Mouse (Mus musculus): ENCODE results near the gene Kcnk13. TPM values are rescaled to one million over a fixed set of nuclear protein-coding genes. Genes with fewer than 3 reads are reported as not detected.

Gene Kcnk13
- total and polyA plus RNA-seq, 3 experiments, result 0.13 TPM; not detected in 2

GRCm38 (mm10) chr12:99932245-99932644, 32.1 kb upstream of the Kcnk13 start:
- TF ChIP-seq ZNF384 (IDR thresholded peaks at IDR 0.05; ENCODE audit: low read depth, low read length), result no peak
- no peak for TF ChIP-seq MAX (IDR thresholded peaks at IDR 0.05; ENCODE audit: low read length)
- TF ChIP-seq GABPA (IDR thresholded peaks at IDR 0.05; ENCODE audit: insufficient replicate concordance, low read depth, low read length), result no peak
- no peak for TF ChIP-seq BHLHE40 (IDR thresholded peaks at IDR 0.05; ENCODE audit: low read depth, low read length)
- TF ChIP-seq RAD21 (IDR thresholded peaks at IDR 0.05; ENCODE audit: low read depth, low read length), result no peak
- no peak for TF ChIP-seq IRF4 (IDR thresholded peaks at IDR 0.05; ENCODE audit: low read depth, low read length)
- TF ChIP-seq NRF1 (IDR thresholded peaks at IDR 0.05; ENCODE audit: low read depth, low read length), result no peak
- TF ChIP-seq PAX5 (IDR thresholded peaks at IDR 0.05; ENCODE audit: low read length), result no peak
- TF ChIP-seq CHD2 (IDR thresholded peaks at IDR 0.05; ENCODE audit: low read length), result no peak
- no peak for TF ChIP-seq POLR2A (IDR thresholded peaks at IDR 0.05; ENCODE audit: low read depth, low read length)
- no peak for TF ChIP-seq MEF2A (IDR thresholded peaks at IDR 0.05; ENCODE audit: borderline replicate concordance, low read depth, low read length)
- no peak for TF ChIP-seq ETS1 (conservative IDR thresholded peaks at IDR 0.05; ENCODE audit: low read depth, low read length)
- TF ChIP-seq MXI1 (IDR thresholded peaks at IDR 0.05; ENCODE audit: low read depth, low read length), result no peak
- no peak for TF ChIP-seq TCF12 (IDR thresholded peaks at IDR 0.05; ENCODE audit: low read depth, low read length)
- no peak for TF ChIP-seq ZKSCAN1 (IDR thresholded peaks at IDR 0.05; ENCODE audit: borderline replicate concordance, low read depth, low read length)
- Histone ChIP-seq H3K9ac (ENCODE audit: insufficient read depth, low read depth) (no peak overlapping the region), H3K4me2 (ENCODE audit: insufficient read depth, low read depth, poor library complexity, severe bottlenecking) (no peak overlapping the region), H3K4me3 (replicated peaks in 1 of 3; ENCODE audit: low read depth in 2 of 3, low read length in 2 of 3, poor library complexity in 1 of 3) (no peak overlapping the region), H3K27me3 (replicated peaks) (no peaks in the 10 kb centered on the region), H3K4me1 (ENCODE audit: control insufficient read depth in 1 of 2, insufficient read depth in 2 of 2) (no peaks in the 10 kb centered on the region), H3K27ac (ENCODE audit: insufficient read depth, low read depth) (no peak overlapping the region), H3K79me2 (replicated peaks; ENCODE audit: control insufficient read depth, extremely low read depth, insufficient read depth, poor library complexity, severe bottlenecking) (no peaks in the 10 kb centered on the region), H3K36me3 (replicated peaks in 1 of 2; ENCODE audit: control insufficient read depth in 1 of 2, insufficient read depth in 1 of 2, low read length in 1 of 2) (peaks cover 21 to 80% of the 10 kb centered on the region in 2 experiments), H3K9me3 (replicated peaks; ENCODE audit: low read length) (no peaks in the 10 kb centered on the region)
- dilution Hi-C loops (cut with MboI; ENCODE audit: extremely low pct_ligation_motif_present, extremely low pct_unique_long_range_greater_than_20kb, low sequenced_read_pairs), result no loop called here
- DNase-seq (ENCODE audit: extremely low read depth), result no peak
- in situ Hi-C loops (cut with MboI; ENCODE audit: low pct_ligation_motif_present, low pct_unique_long_range_greater_than_20kb, low sequenced_read_pairs), result no loop called here

- no peak overlapping the region for H3K27ac ChIP-seq (ENCODE audit: insufficient read depth, low read depth)
- H3K4me1 ChIP-seq (ENCODE audit: control insufficient read depth in 1 of 2, insufficient read depth in 2 of 2), result no peaks in the 10 kb centered on the region
- in situ Hi-C loops (cut with MboI; ENCODE audit: low pct_ligation_motif_present, low pct_unique_long_range_greater_than_20kb, low sequenced_read_pairs), result no loop called here
- dilution Hi-C loops (cut with MboI; ENCODE audit: extremely low pct_ligation_motif_present, extremely low pct_unique_long_range_greater_than_20kb, low sequenced_read_pairs), result no loop called here
- H3K4me3 ChIP-seq (replicated peaks in 1 of 3; ENCODE audit: low read depth in 2 of 3, low read length in 2 of 3, poor library complexity in 1 of 3), result no peak overlapping the region
- no peaks in the 10 kb centered on the region for H3K79me2 ChIP-seq (replicated peaks; ENCODE audit: control insufficient read depth, extremely low read depth, insufficient read depth, poor library complexity, severe bottlenecking)
- DNase-seq (ENCODE audit: extremely low read depth), result no peak
- H3K9ac ChIP-seq (ENCODE audit: insufficient read depth, low read depth), result no peak overlapping the region
- H3K36me3 ChIP-seq (replicated peaks in 1 of 2; ENCODE audit: control insufficient read depth in 1 of 2, insufficient read depth in 1 of 2, low read length in 1 of 2), result peaks cover 21 to 82% of the 10 kb centered on the region in 2 experiments
- H3K27me3 ChIP-seq (replicated peaks), result no peaks in the 10 kb centered on the region
- no peak overlapping the region for H3K4me2 ChIP-seq (ENCODE audit: insufficient read depth, low read depth, poor library complexity, severe bottlenecking)
- no peaks in the 10 kb centered on the region for H3K9me3 ChIP-seq (replicated peaks; ENCODE audit: low read length)
- no peak for TF ChIP-seq PAX5 (IDR thresholded peaks at IDR 0.05; ENCODE audit: low read length)
Measured at GRCm38 (mm10) chr12:99933630-99934029, 30.7 kb upstream of the Kcnk13 start.

GRCm38 (mm10) chr12:99935403-99935802, 28.9 kb upstream of the Kcnk13 start:
- no peaks in the 10 kb centered on the region for H3K4me1 ChIP-seq (ENCODE audit: control insufficient read depth in 1 of 2, insufficient read depth in 2 of 2)
- no peaks in the 10 kb centered on the region for H3K27me3 ChIP-seq (replicated peaks)
- H3K4me3 ChIP-seq (replicated peaks in 1 of 3; ENCODE audit: low read depth in 2 of 3, low read length in 2 of 3, poor library complexity in 1 of 3), result no peak overlapping the region
- TF ChIP-seq KAT2A (IDR thresholded peaks at IDR 0.05; ENCODE audit: insufficient replicate concordance, low read length) (no peak), BHLHE40 (IDR thresholded peaks at IDR 0.05; ENCODE audit: low read depth, low read length) (no peak), MEF2A (IDR thresholded peaks at IDR 0.05; ENCODE audit: borderline replicate concordance, low read depth, low read length) (no peak), ZNF384 (IDR thresholded peaks at IDR 0.05; ENCODE audit: low read depth, low read length) (no peak), E2F4 (IDR thresholded peaks at IDR 0.05; ENCODE audit: insufficient replicate concordance, low read depth, low read length) (no peak), JUN (IDR thresholded peaks at IDR 0.05; ENCODE audit: insufficient read depth, low read depth, low read length) (no peak), NRF1 (IDR thresholded peaks at IDR 0.05; ENCODE audit: low read depth, low read length) (no peak), CTCF (conservative IDR thresholded peaks at IDR 0.05 in 1 of 2, IDR thresholded peaks at IDR 0.05 in 1 of 2; ENCODE audit: low read depth in 2 of 2, low read length in 2 of 2) (no peak), ZC3H11A (IDR thresholded peaks at IDR 0.05; ENCODE audit: low read depth, low read length) (no peak), NELFE (IDR thresholded peaks at IDR 0.05; ENCODE audit: low read depth, low read length) (no peak), GABPA (IDR thresholded peaks at IDR 0.05; ENCODE audit: insufficient replicate concordance, low read depth, low read length) (no peak), CHD1 (IDR thresholded peaks at IDR 0.05; ENCODE audit: low read depth, low read length) (no peak), POLR2AphosphoS2 (IDR thresholded peaks at IDR 0.05; ENCODE audit: low read depth, low read length) (no peak), MAX (IDR thresholded peaks at IDR 0.05; ENCODE audit: low read length) (no peak)
- no peak overlapping the region for H3K27ac ChIP-seq (ENCODE audit: insufficient read depth, low read depth)
- dilution Hi-C loops (cut with MboI; ENCODE audit: extremely low pct_ligation_motif_present, extremely low pct_unique_long_range_greater_than_20kb, low sequenced_read_pairs), result no loop called here
- no peaks in the 10 kb centered on the region for H3K9me3 ChIP-seq (replicated peaks; ENCODE audit: low read length)
- no peak overlapping the region for H3K9ac ChIP-seq (ENCODE audit: insufficient read depth, low read depth)
- H3K79me2 ChIP-seq (replicated peaks; ENCODE audit: control insufficient read depth, extremely low read depth, insufficient read depth, poor library complexity, severe bottlenecking), result no peaks in the 10 kb centered on the region
- no peak for DNase-seq (ENCODE audit: extremely low read depth)
- in situ Hi-C loops (cut with MboI; ENCODE audit: low pct_ligation_motif_present, low pct_unique_long_range_greater_than_20kb, low sequenced_read_pairs), result no loop called here
- no peak overlapping the region for H3K4me2 ChIP-seq (ENCODE audit: insufficient read depth, low read depth, poor library complexity, severe bottlenecking)
- H3K36me3 ChIP-seq (replicated peaks in 1 of 2; ENCODE audit: control insufficient read depth in 1 of 2, insufficient read depth in 1 of 2, low read length in 1 of 2), result peaks cover 18 to 84% of the 10 kb centered on the region in 2 experiments

All from CH12.LX (cell line).